Mouse (Mus musculus) hindbrain, embryonic 12.5 days (tissue): ENCODE data around the gene Uchl4. TPM values are rescaled to one million over a fixed set of nuclear protein-coding genes. Genes with fewer than 3 reads are reported as not detected.
"Not testable (repeated sequence)": the region's sequence is repeated elsewhere in the genome, so short reads cannot be mapped to it uniquely, and the experiment has no call there.

Experiments used
- ATAC-seq: fragments of 200-750 bp; cut with Nextera tagmentation; 2 replicates; pipeline ENCODE4 v1.8.0; 2017; ENCODE audit warnings: moderate TSS enrichment; ENCODE audit not compliant: low FRiP score
- H3K27ac ChIP-seq: fragments of 300-500 bp; sonication (generic); 2 replicates; pipeline ENCODE4 v1.5.1; 2016; ENCODE audit warnings: mild to moderate bottlenecking
- H3K27me3 ChIP-seq: fragments of 300-500 bp; sonication (generic); 2 replicates; pipeline ENCODE4 v1.6.1; 2016; ENCODE audit warnings: mild to moderate bottlenecking
- H3K36me3 ChIP-seq: fragments of 300-500 bp; sonication (generic); 2 replicates; pipeline ENCODE4 v1.6.1; 2016; ENCODE audit warnings: mild to moderate bottlenecking
- H3K4me1 ChIP-seq: fragments of 300-500 bp; sonication (generic); 2 replicates; pipeline ENCODE4 v1.6.1; 2016
- H3K4me2 ChIP-seq: fragments of 300-500 bp; sonication (generic); replicated peaks from 2 replicates; pipeline ENCODE4 v1.6.1; 2016; ENCODE audit warnings: mild to moderate bottlenecking
- H3K4me3 ChIP-seq: fragments of 300-500 bp; sonication (generic); 2 replicates; pipeline ENCODE4 v1.5.1; 2016; ENCODE audit warnings: mild to moderate bottlenecking
- H3K9ac ChIP-seq: fragments of 300-500 bp; sonication (generic); 2 replicates; pipeline ENCODE4 v1.6.1; 2016; ENCODE audit warnings: mild to moderate bottlenecking, moderate library complexity
- H3K9me3 ChIP-seq: fragments of 300-500 bp; sonication (generic); replicated peaks from 2 replicates; pipeline ENCODE4 v1.6.1; 2016; ENCODE audit warnings: mild to moderate bottlenecking
- WGBS: fragments of 180-500 bp; shearing (Covaris S2); methylation state at CpG from one replicate; pipeline ENCODE4 v1.1.7; 2016; 5-methylcytosine and 5-hydroxymethylcytosine counted together
- polyA plus RNA-seq: library from polyadenylated mRNA; unstranded; fragments of >200 nt; fragmentation: Nextera tagmentation; extraction: Ambion mirVana; gene quantifications from 2 replicates; pipeline ENCODE4 v1.2.1, GENCODE M21; 2016

The Uchl4 gene
- polyA plus RNA-seq = 3.6 and 4.0 TPM in 2 replicates

- 94% methylated on average over 8 of the region's 8 CpGs for WGBS
- no peak for ATAC-seq
- no peaks in the 10 kb centered on the region for H3K36me3 ChIP-seq
- peak within 1 kb of the TSS; percentile 48 for H3K27ac ChIP-seq
- H3K9ac ChIP-seq = no peak within 1 kb of the TSS
- no peak within 1 kb of the TSS for H3K4me2 ChIP-seq
- no peak within 1 kb of the TSS for H3K4me3 ChIP-seq
- H3K27me3 ChIP-seq = no peaks in the 10 kb centered on the region
- H3K9me3 ChIP-seq = no peaks in the 10 kb centered on the region
- peaks cover 27% of the 10 kb centered on the region for H3K4me1 ChIP-seq
Observed at GRCm38 (mm10) chr9:64234768-64235435, at the start of gene Uchl4. TSS of gene Uchl4 (plus strand) at chr9:64235201.

GRCm38 (mm10) chr9:64193879-64194278, 41.1 kb upstream of the Uchl4 start:
- Histone ChIP-seq H3K9ac (no peak overlapping the region), H3K27ac (no peak overlapping the region), H3K27me3 (no peaks in the 10 kb centered on the region), H3K4me2 (no peak overlapping the region), H3K4me1 (no peaks in the 10 kb centered on the region), H3K4me3 (no peak overlapping the region), H3K36me3 (peaks cover 39% of the 10 kb centered on the region), H3K9me3 (no peaks in the 10 kb centered on the region)
- no peak for ATAC-seq
- WGBS = 97% methylated on average over 1 of the region's 1 CpGs

DNA sequence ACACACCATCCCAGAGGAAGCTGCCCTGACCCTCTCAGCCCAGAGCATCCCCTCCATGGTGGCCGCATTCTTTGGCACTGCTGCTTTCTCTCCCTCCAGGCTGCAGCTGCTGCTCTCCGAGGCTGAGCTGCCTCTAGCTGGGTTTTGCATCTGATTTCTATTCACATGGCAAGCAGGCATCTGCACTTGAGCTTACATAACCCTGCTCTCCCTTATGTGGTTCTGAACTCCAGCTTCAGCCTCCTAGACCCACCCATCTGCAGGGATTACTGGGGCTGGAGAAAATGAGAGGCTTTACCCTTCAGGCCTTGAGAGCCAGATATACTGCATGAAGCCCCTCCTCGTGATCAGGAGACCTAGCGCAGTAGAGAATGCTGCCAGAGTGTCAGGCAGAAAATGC, 39.4 kb upstream of the Uchl4 start:
- H3K9me3 ChIP-seq = no peaks in the 10 kb centered on the region
- H3K27me3 ChIP-seq = no peaks in the 10 kb centered on the region
- WGBS = 84% methylated on average over 4 of the region's 4 CpGs
- H3K36me3 ChIP-seq = peaks cover 35% of the 10 kb centered on the region
- H3K4me1 ChIP-seq = no peaks in the 10 kb centered on the region
- H3K9ac ChIP-seq = no peak overlapping the region
- H3K4me3 ChIP-seq = no peak overlapping the region
- ATAC-seq = no peak
- H3K27ac ChIP-seq = no peak overlapping the region
- H3K4me2 ChIP-seq = no peak overlapping the region

GRCm38 (mm10) chr9:64197524-64197923, 37.5 kb upstream of the Uchl4 start:
- no peak overlapping the region for H3K4me2 ChIP-seq
- H3K4me1 ChIP-seq = no peaks in the 10 kb centered on the region
- no peaks in the 10 kb centered on the region for H3K9me3 ChIP-seq
- no peak overlapping the region for H3K4me3 ChIP-seq
- WGBS = 92% methylated on average over 8 of the region's 8 CpGs
- no peak for ATAC-seq
- H3K9ac ChIP-seq = no peak overlapping the region
- H3K27me3 ChIP-seq = no peaks in the 10 kb centered on the region
- H3K36me3 ChIP-seq = peaks cover 24% of the 10 kb centered on the region
- H3K27ac ChIP-seq = no peak overlapping the region

DNA sequence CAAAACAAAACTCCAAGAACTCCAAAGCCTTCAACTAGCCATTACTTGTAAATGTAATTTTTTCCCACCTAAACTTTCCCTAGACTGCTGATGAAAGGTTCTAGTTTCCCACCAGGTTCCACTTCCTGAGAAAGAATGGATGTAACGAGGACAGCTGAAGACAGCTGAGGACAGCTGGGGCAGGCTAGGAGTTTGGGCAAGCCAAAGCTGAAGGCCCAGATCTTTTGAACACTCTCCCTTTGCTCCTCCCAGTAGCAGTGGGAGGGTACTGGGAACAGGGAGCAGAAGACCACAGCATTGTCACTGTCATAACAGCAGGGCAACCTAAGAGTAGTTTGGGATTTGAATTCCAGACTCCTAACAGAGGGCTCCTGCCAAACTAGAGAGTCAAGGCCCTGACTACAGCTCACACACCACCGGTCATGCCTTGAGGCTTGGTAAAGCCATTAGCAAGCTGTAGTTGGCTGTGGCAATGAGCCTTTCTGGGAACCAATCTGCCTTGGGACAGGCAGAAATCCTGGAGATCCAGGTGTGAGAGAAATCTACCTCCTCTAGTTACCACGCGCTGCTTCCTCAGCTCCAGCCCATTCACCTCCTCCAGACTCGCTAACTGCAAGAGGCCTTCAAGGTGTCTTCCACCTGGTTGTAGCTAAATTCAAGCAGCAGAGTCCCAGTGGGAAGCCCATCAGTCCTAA, 36.8 kb upstream of the Uchl4 start:
- ATAC-seq = no peak
- Histone ChIP-seq H3K4me2 (no peak overlapping the region), H3K36me3 (peaks cover 24% of the 10 kb centered on the region), H3K9me3 (no peaks in the 10 kb centered on the region), H3K9ac (no peak overlapping the region), H3K27me3 (no peaks in the 10 kb centered on the region), H3K4me1 (no peaks in the 10 kb centered on the region), H3K4me3 (no peak overlapping the region), H3K27ac (no peak overlapping the region)
- 95% methylated on average over 5 of the region's 5 CpGs for WGBS

- WGBS = 83% methylated on average over 7 of the region's 7 CpGs
- H3K27me3 ChIP-seq, H3K4me3 ChIP-seq, H3K27ac ChIP-seq, H3K9me3 ChIP-seq, H3K4me1 ChIP-seq, H3K4me2 ChIP-seq, ATAC-seq, H3K9ac ChIP-seq: not testable (repeated sequence)
- H3K36me3 ChIP-seq = peaks cover 22% of the 10 kb centered on the region
Observed at GRCm38 (mm10) chr9:64198763-64199418, 36.1 kb upstream of the Uchl4 start.

DNA sequence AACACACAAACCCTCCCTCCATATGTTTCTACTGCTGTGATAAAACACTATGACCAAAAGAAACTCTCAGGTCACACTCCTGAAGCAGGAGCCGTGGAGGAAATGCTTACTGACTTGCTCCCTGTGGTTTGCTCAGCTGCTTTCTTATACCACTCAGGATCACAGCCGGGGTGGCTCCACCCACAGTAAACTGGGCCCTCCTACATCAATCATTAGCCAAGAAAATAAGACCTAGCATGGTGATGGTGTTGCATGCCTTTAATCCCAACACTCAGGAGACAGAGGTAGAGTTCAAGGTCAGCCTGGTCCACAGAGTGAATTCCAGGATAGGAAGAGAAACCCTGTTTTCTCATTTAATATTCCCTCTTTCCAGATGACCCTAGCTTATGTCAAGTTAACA, 35.1 kb upstream of the Uchl4 start:
- ATAC-seq = no peak
- Histone ChIP-seq H3K9ac (no peak overlapping the region), H3K36me3 (peaks cover 29% of the 10 kb centered on the region), H3K27ac (no peak overlapping the region), H3K9me3 (no peaks in the 10 kb centered on the region), H3K4me1 (no peaks in the 10 kb centered on the region), H3K4me3 (no peak overlapping the region), H3K4me2 (no peak overlapping the region), H3K27me3 (no peaks in the 10 kb centered on the region)
- WGBS = 88% methylated on average over 2 of the region's 2 CpGs

GRCm38 (mm10) chr9:64202331-64202730, 32.7 kb upstream of the Uchl4 start:
- Histone ChIP-seq H3K27ac (no peak overlapping the region), H3K27me3 (no peaks in the 10 kb centered on the region), H3K4me2 (no peak overlapping the region), H3K4me3 (no peak overlapping the region), H3K36me3 (peaks cover 25% of the 10 kb centered on the region), H3K9ac (no peak overlapping the region), H3K4me1 (no peaks in the 10 kb centered on the region), H3K9me3 (no peaks in the 10 kb centered on the region)
- no peak for ATAC-seq

DNA sequence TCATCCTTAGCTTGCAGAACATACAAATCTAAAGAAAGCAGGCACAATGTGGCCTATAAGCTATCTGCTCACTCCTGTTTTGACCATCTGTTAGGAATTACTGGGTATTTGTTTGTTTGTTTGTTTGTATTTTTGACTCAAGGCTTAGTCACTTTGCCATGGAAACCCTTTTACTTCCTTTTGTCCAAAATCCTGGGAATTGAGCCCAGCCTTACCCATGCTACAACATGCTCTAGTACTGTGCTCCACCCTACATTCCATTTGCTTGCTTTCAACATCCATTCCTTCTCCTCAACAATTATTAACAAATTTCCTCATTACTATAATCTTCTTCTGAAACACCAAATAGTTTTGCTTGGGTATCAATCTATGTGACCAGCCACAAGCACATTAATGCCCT, 32.1 kb upstream of the Uchl4 start:
- Histone ChIP-seq H3K36me3 (peaks cover 25% of the 10 kb centered on the region), H3K4me3 (no peak overlapping the region), H3K27ac (no peak overlapping the region), H3K9ac (no peak overlapping the region), H3K4me2 (no peak overlapping the region), H3K9me3 (no peaks in the 10 kb centered on the region), H3K4me1 (no peaks in the 10 kb centered on the region), H3K27me3 (no peaks in the 10 kb centered on the region)
- no peak for ATAC-seq

GRCm38 (mm10) chr9:64207509-64208084, 27.4 kb upstream of the Uchl4 start:
- Histone ChIP-seq H3K36me3 (peaks cover 39% of the 10 kb centered on the region), H3K27ac (no peak overlapping the region), H3K4me2 (no peak overlapping the region), H3K4me3 (no peak overlapping the region), H3K9ac (no peak overlapping the region), H3K27me3 (no peaks in the 10 kb centered on the region), H3K9me3 (no peaks in the 10 kb centered on the region), H3K4me1 (no peaks in the 10 kb centered on the region)
- WGBS = 79% methylated on average over 3 of the region's 3 CpGs
- ATAC-seq = no peak

- WGBS = 90% methylated on average over 17 of the region's 17 CpGs
- ATAC-seq = no peak
Observed at GRCm38 (mm10) chr9:64214452-64214851, 20.5 kb upstream of the Uchl4 start.

DNA sequence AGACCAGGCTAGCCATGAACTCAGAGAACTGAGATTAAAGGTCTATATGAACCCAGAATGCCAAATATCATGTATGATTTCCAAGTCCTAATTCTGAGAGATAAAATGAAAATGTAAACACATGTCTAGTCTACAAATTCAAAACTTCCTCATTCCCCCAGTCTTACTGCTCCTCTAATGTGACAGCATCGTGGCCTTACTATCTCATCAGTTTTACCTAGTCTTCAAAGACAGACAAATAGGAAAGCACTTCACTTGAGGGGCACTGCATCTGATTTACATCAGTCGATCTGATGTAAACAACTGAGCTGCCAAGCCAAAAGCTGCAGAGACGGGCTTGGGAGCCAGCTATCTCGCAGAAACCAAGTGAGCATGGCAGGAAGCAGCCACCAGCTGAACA, 18.9 kb upstream of the Uchl4 start:
- no peak overlapping the region for H3K4me3 ChIP-seq
- no peaks in the 10 kb centered on the region for H3K27me3 ChIP-seq
- H3K4me2 ChIP-seq = no peak overlapping the region
- no peak for ATAC-seq
- H3K9ac ChIP-seq = no peak overlapping the region
- H3K36me3 ChIP-seq = peaks cover 11% of the 10 kb centered on the region
- no peaks in the 10 kb centered on the region for H3K9me3 ChIP-seq
- no peaks in the 10 kb centered on the region for H3K4me1 ChIP-seq
- 94% methylated on average over 4 of the region's 4 CpGs for WGBS
- no peak overlapping the region for H3K27ac ChIP-seq

More at GRCm38 (mm10) chr9:64214452-64214851, 20.5 kb upstream of the Uchl4 start:
- Histone ChIP-seq H3K4me3 (no peak overlapping the region), H3K4me1 (no peaks in the 10 kb centered on the region), H3K27ac (no peak overlapping the region), H3K36me3 (peaks cover 20% of the 10 kb centered on the region), H3K9ac (no peak overlapping the region), H3K4me2 (no peak overlapping the region), H3K27me3 (no peaks in the 10 kb centered on the region), H3K9me3 (no peaks in the 10 kb centered on the region)
